Mouse (Mus musculus) heart, embryonic 15.5 days (tissue): Measurements from ENCODE around the gene Tmem132c. TPM values are rescaled to one million over a fixed set of nuclear protein-coding genes. Genes with fewer than 3 reads are reported as not detected.
A peak's percentile ranks its signal among the peaks of the same experiment; 100 is the strongest.

ENCODE experiments used
- ATAC-seq: fragments of 200-750 bp; cut with Nextera tagmentation; replicated peaks from 2 replicates; pipeline ENCODE4 v1.8.0; 2017; ENCODE audit warnings: low read depth, moderate TSS enrichment; ENCODE audit not compliant: insufficient number of reproducible peaks, insufficient read depth, low FRiP score
- H3K27ac ChIP-seq: fragments of 300-500 bp; sonication (generic); 2 replicates; pipeline ENCODE4 v1.5.1; 2015; ENCODE audit warnings: mild to moderate bottlenecking, inconsistent platforms
- H3K27me3 ChIP-seq: fragments of 300-500 bp; sonication (generic); 2 replicates; pipeline ENCODE4 v1.6.1; 2015; ENCODE audit warnings: inconsistent platforms
- H3K36me3 ChIP-seq: fragments of 300-500 bp; sonication (generic); 2 replicates; pipeline ENCODE4 v1.6.1; 2015; ENCODE audit warnings: mild to moderate bottlenecking, inconsistent platforms
- H3K4me1 ChIP-seq: fragments of 300-500 bp; sonication (generic); replicated peaks from 2 replicates; pipeline ENCODE4 v1.6.1; 2015; ENCODE audit warnings: inconsistent platforms
- H3K4me2 ChIP-seq: fragments of 300-500 bp; sonication (generic); 2 replicates; pipeline ENCODE4 v1.6.1; 2015; ENCODE audit warnings: inconsistent platforms, mild to moderate bottlenecking, moderate library complexity
- H3K4me3 ChIP-seq: fragments of 300-500 bp; sonication (generic); 2 replicates; pipeline ENCODE4 v1.5.1; 2015; ENCODE audit warnings: mild to moderate bottlenecking, inconsistent platforms
- H3K9ac ChIP-seq: fragments of 300-500 bp; sonication (generic); 2 replicates; pipeline ENCODE4 v1.6.1; 2015; ENCODE audit warnings: mild to moderate bottlenecking, inconsistent platforms
- H3K9me3 ChIP-seq: fragments of 300-500 bp; sonication (generic); replicated peaks from 2 replicates; pipeline ENCODE4 v1.6.1; 2016; ENCODE audit warnings: inconsistent platforms
- WGBS: fragments of 180-500 bp; shearing (Covaris S2); methylation state at CpG from one replicate; pipeline ENCODE4 v1.1.7; 2015; ENCODE audit warnings: mixed read lengths; 5-methylcytosine and 5-hydroxymethylcytosine counted together
- polyA plus RNA-seq: library from polyadenylated mRNA; unstranded; fragments of >200 nt; fragmentation: Nextera tagmentation; extraction: Ambion mirVana; gene quantifications from 2 replicates; pipeline ENCODE4 v1.2.1, GENCODE M21; 2015

Gene Tmem132c
- polyA plus RNA-seq, 1 experiment from 2014 or later: 1.5 TPM

GRCm38 (mm10) chr5:127474856-127475255, 233.2 kb downstream of the Tmem132c start:
- ATAC-seq: no peak
- Histone ChIP-seq H3K9me3 (no peaks in the 10 kb centered on the region), H3K4me3 (no peak overlapping the region), H3K27me3 (0 out of 2 replicates have a peak, but pooled peaks cover 7% of the 10 kb centered on the region), H3K4me2 (no peak overlapping the region), H3K9ac (no peak overlapping the region), H3K36me3 (no peaks in the 10 kb centered on the region), H3K27ac (no peak overlapping the region), H3K4me1 (no peaks in the 10 kb centered on the region)
- WGBS: 69% methylated on average over 6 of the region's 6 CpGs

- 0 out of 2 replicates have a peak, but pooled peaks cover 7% of the 10 kb centered on the region for H3K27me3 ChIP-seq
Observed at GRCm38 (mm10) chr5:127477790-127478189, 236.2 kb downstream of the Tmem132c start.

DNA sequence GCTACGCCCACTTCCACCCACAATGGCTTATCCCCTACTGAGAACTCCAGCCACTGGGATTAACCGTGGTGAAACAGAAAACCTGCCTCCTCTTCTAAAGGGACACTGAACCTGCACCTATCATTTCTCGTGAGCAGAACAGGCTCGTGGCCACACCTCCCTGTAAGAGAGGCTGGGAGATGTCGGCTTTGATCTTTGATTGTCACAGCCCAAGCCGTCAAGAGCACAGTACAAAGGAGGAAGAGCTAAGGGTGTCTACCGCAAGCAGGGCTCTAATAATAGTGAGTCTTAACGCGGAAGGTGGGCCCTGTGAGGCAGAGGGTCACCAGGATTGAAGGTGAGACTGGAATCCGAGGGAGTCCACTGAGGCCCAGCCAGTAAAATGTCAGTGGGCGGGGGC, 236.7 kb downstream of the Tmem132c start:
- Histone ChIP-seq H3K9ac (no peak overlapping the region), H3K9me3 (no peaks in the 10 kb centered on the region), H3K27me3 (0 out of 2 replicates have a peak, but pooled peaks cover 7% of the 10 kb centered on the region), H3K27ac (no peak overlapping the region), H3K4me3 (no peak overlapping the region), H3K4me2 (no peak overlapping the region), H3K4me1 (no peaks in the 10 kb centered on the region), H3K36me3 (no peaks in the 10 kb centered on the region)
- 14% methylated on average over 11 of the region's 11 CpGs for WGBS
- no peak for ATAC-seq

More at GRCm38 (mm10) chr5:127477790-127478189, 236.2 kb downstream of the Tmem132c start:
- no peaks in the 10 kb centered on the region for H3K4me1 ChIP-seq
- no peak overlapping the region for H3K4me2 ChIP-seq
- H3K27ac ChIP-seq: no peak overlapping the region
- no peaks in the 10 kb centered on the region for H3K36me3 ChIP-seq
- no peak overlapping the region for H3K9ac ChIP-seq
- WGBS: 34% methylated on average over 9 of the region's 9 CpGs
- ATAC-seq: no peak
- no peaks in the 10 kb centered on the region for H3K9me3 ChIP-seq
- no peak overlapping the region for H3K4me3 ChIP-seq

DNA sequence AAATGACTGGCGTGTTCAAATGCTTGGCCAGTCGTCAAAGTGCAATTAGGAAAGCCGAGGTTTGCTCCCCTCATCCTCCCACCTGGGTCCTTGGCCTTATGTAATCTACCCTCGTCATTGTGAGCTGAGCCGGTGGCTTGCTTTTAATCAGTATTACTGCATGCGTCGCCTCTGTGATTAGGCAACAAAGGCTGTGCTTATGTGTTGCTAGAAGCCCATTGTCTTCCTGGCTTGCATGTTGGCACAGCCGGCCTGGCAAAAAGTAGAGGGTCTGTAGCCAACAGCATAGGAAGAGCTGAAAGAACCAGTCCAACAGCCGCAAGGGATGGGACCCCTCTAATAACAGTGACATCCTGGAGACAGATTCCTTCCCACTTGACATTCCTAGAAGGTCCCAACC, 239.3 kb downstream of the Tmem132c start:
- 63% methylated on average over 9 of the region's 9 CpGs for WGBS
- H3K36me3 ChIP-seq: no peaks in the 10 kb centered on the region
- no peak overlapping the region for H3K4me3 ChIP-seq
- H3K9me3 ChIP-seq: no peaks in the 10 kb centered on the region
- H3K27ac ChIP-seq: no peak overlapping the region
- H3K9ac ChIP-seq: no peak overlapping the region
- H3K4me1 ChIP-seq: 0 out of 2 replicates have a peak, but pooled peaks cover 8% of the 10 kb centered on the region
- H3K27me3 ChIP-seq: 0 out of 2 replicates have a peak, but pooled peaks cover 7% of the 10 kb centered on the region
- no peak overlapping the region for H3K4me2 ChIP-seq
- no peak for ATAC-seq

DNA sequence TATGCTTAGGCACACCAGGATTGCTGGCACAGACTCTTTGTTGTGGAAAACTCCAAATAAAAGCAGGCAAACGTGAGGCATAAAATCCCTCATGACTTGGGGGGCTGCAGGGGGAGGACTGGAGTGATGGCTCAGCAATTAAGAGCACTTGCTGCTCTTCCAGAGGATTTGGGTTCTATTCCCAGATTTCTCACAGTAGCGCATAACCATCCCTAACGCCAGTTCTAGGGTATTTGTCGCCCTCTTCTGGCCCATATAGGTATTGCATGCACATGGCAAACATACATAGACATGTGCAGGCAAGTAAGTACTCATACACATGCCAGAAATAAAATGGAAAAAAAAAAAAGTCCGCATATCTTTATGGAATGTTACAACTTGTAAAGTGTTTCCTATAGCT, 239.8 kb downstream of the Tmem132c start:
- no peaks in the 10 kb centered on the region for H3K36me3 ChIP-seq
- 22% methylated on average over 5 of the region's 5 CpGs for WGBS
- ATAC-seq: no peak
- no peak overlapping the region for H3K9ac ChIP-seq
- no peak overlapping the region for H3K4me2 ChIP-seq
- H3K27ac ChIP-seq: no peak overlapping the region
- no peak overlapping the region for H3K4me3 ChIP-seq
- H3K27me3 ChIP-seq: 0 out of 2 replicates have a peak, but pooled peaks cover 7% of the 10 kb centered on the region
- H3K9me3 ChIP-seq: no peaks in the 10 kb centered on the region
- 0 out of 2 replicates have a peak, but pooled peaks cover 8% of the 10 kb centered on the region for H3K4me1 ChIP-seq

GRCm38 (mm10) chr5:127482342-127482741, 240.7 kb downstream of the Tmem132c start:
- H3K27me3 ChIP-seq: 0 out of 2 replicates have a peak, but pooled peaks cover 4% of the 10 kb centered on the region
- WGBS: 77% methylated on average over 3 of the region's 3 CpGs

GRCm38 (mm10) chr5:127483955-127484659, 242.5 kb downstream of the Tmem132c start:
- no peaks in the 10 kb centered on the region for H3K36me3 ChIP-seq
- 0 out of 2 replicates have a peak, but pooled peaks cover 8% of the 10 kb centered on the region for H3K4me1 ChIP-seq
- no peak overlapping the region for H3K27ac ChIP-seq
- 47% methylated on average over 8 of the region's 8 CpGs for WGBS
- no peak overlapping the region for H3K4me3 ChIP-seq
- ATAC-seq: no peak
- H3K9ac ChIP-seq: no peak overlapping the region
- no peak overlapping the region for H3K4me2 ChIP-seq
- no peaks in the 10 kb centered on the region for H3K27me3 ChIP-seq
- no peaks in the 10 kb centered on the region for H3K9me3 ChIP-seq

More at GRCm38 (mm10) chr5:127482342-127482741, 240.7 kb downstream of the Tmem132c start:
- ATAC-seq: no peak
- no peak overlapping the region for H3K4me3 ChIP-seq
- H3K27ac ChIP-seq: no peak overlapping the region
- no peak overlapping the region for H3K4me2 ChIP-seq
- H3K36me3 ChIP-seq: no peaks in the 10 kb centered on the region
- H3K9me3 ChIP-seq: no peaks in the 10 kb centered on the region
- H3K9ac ChIP-seq: no peak overlapping the region
- H3K4me1 ChIP-seq: 0 out of 2 replicates have a peak, but pooled peaks cover 8% of the 10 kb centered on the region

- H3K9ac ChIP-seq: no peak overlapping the region
- 51% methylated on average over 13 of the region's 13 CpGs for WGBS
- no peaks in the 10 kb centered on the region for H3K36me3 ChIP-seq
- peak overlapping the region; percentile 27; the same call in 1 of the 2 replicates for H3K27ac ChIP-seq
- H3K9me3 ChIP-seq: no peaks in the 10 kb centered on the region
- no peaks in the 10 kb centered on the region for H3K27me3 ChIP-seq
- no peak overlapping the region for H3K4me2 ChIP-seq
- no peak; the same call in 1 of the 2 replicates for ATAC-seq
- 0 out of 2 replicates have a peak, but pooled peaks cover 8% of the 10 kb centered on the region for H3K4me1 ChIP-seq
- H3K4me3 ChIP-seq: no peak overlapping the region
Observed at GRCm38 (mm10) chr5:127484813-127485486, 243.3 kb downstream of the Tmem132c start.

- WGBS: 82% methylated on average over 6 of the region's 6 CpGs
- Histone ChIP-seq H3K27ac (no peak overlapping the region), H3K4me2 (no peak overlapping the region), H3K4me1 (0 out of 2 replicates have a peak, but pooled peaks cover 8% of the 10 kb centered on the region), H3K4me3 (no peak overlapping the region), H3K9ac (no peak overlapping the region), H3K27me3 (no peaks in the 10 kb centered on the region), H3K36me3 (no peaks in the 10 kb centered on the region), H3K9me3 (no peaks in the 10 kb centered on the region)
- no peak for ATAC-seq
Observed at GRCm38 (mm10) chr5:127487190-127487589, 245.6 kb downstream of the Tmem132c start.

DNA sequence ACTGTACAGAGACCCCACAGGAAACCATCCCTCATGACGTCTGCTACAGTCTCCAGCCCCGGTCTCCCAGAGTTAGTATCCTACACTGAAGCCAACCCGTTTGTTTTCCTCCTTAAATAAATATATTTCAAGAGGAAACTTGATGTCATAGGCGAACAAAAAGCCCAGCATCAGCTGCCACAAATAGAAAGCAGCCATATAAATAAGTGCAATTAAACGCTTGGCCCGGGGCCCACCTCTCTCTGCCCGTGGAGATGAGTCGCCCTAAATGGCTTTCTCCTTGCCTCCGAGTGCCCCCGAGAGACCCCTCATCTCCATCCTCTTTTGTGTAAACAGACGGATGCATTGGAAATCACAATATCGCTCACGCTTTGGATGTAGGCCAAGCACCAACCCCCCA, 247.1 kb downstream of the Tmem132c start:
- no peaks in the 10 kb centered on the region for H3K27me3 ChIP-seq
- H3K36me3 ChIP-seq: no peaks in the 10 kb centered on the region
- no peak overlapping the region for H3K4me2 ChIP-seq
- no peak overlapping the region for H3K9ac ChIP-seq
- 0 out of 2 replicates have a peak, but pooled peaks cover 8% of the 10 kb centered on the region for H3K4me1 ChIP-seq
- WGBS: 75% methylated on average over 13 of the region's 13 CpGs
- no peak overlapping the region for H3K27ac ChIP-seq
- no peak for ATAC-seq
- H3K9me3 ChIP-seq: no peaks in the 10 kb centered on the region
- H3K4me3 ChIP-seq: no peak overlapping the region

GRCm38 (mm10) chr5:127491724-127492123, 250.1 kb downstream of the Tmem132c start:
- Histone ChIP-seq H3K36me3 (no peaks in the 10 kb centered on the region), H3K27me3 (no peaks in the 10 kb centered on the region), H3K4me2 (no peak overlapping the region), H3K4me1 (no peaks in the 10 kb centered on the region), H3K4me3 (no peak overlapping the region), H3K9ac (no peak overlapping the region), H3K9me3 (no peaks in the 10 kb centered on the region), H3K27ac (no peak overlapping the region)
- 81% methylated on average over 3 of the region's 3 CpGs for WGBS
- no peak for ATAC-seq
